Mouse (Mus musculus) megakaryocyte, embryonic 14.5 days (primary cell): ENCODE measurements around the gene Dgkq.

Experiments
- FLI1 ChIP-seq: IDR thresholded peaks from 2 replicates; pipeline ENCODE4 v1.6.1; 2012; ENCODE audit warnings: low read length, inconsistent platforms, mixed read lengths
- GATA1 ChIP-seq: IDR thresholded peaks from 3 replicates; pipeline ENCODE4 v1.6.1; 2012; ENCODE audit warnings: mixed read lengths, low read length, inconsistent platforms, borderline replicate concordance

- TF ChIP-seq GATA1 = no peak
- no peak for TF ChIP-seq FLI1
These were observed 18.2 kb downstream of the Dgkq start for GRCm38 (mm10) chr5:108651136-108651720.
